Mouse (Mus musculus) small intestine, adult 2 months (tissue): ENCODE measurements around the gene Galt. TPM values are rescaled to one million over a fixed set of nuclear protein-coding genes. Genes with fewer than 3 reads are reported as not detected.

Experiments
- H3K27ac ChIP-seq: fragments of 200-500 bp; 2 replicates; pipeline ENCODE4 v1.5.1; 2012; ENCODE audit warnings: low read depth, low read length, control low read depth, inconsistent platforms; ENCODE audit not compliant: insufficient read depth
- H3K27me3 ChIP-seq: fragments of 200-500 bp; 2 replicates; pipeline ENCODE4 v1.6.1; 2012; ENCODE audit warnings: mild to moderate bottlenecking, moderate library complexity, low read length, inconsistent platforms; ENCODE audit not compliant: control insufficient read depth, insufficient read depth
- H3K36me3 ChIP-seq: fragments of 200-500 bp; 2 replicates; pipeline ENCODE4 v1.6.1; 2012; ENCODE audit warnings: mild to moderate bottlenecking, low read length, control low read depth, inconsistent platforms; ENCODE audit not compliant: control insufficient read depth, insufficient read depth
- H3K4me1 ChIP-seq: fragments of 200-500 bp; 2 replicates; pipeline ENCODE4 v1.6.1; 2012; ENCODE audit warnings: low read length, inconsistent platforms, mixed read lengths; ENCODE audit not compliant: control insufficient read depth, insufficient read depth, insufficient read length
- H3K4me3 ChIP-seq: fragments of 200-500 bp; 2 replicates; pipeline ENCODE4 v1.5.1; 2012; ENCODE audit warnings: low read depth, mild to moderate bottlenecking, control low read depth, inconsistent platforms, low read length, moderate library complexity
- CTCF ChIP-seq: fragments of 200-500 bp; IDR thresholded peaks from 2 replicates; pipeline ENCODE4 v1.5.1; 2012; ENCODE audit warnings: low read depth, mild to moderate bottlenecking, control low read depth, inconsistent platforms, low read length, moderate library complexity, mixed read lengths; ENCODE audit not compliant: insufficient replicate concordance, insufficient read length; ENCODE audit errors: extremely low read depth
- POLR2A ChIP-seq: fragments of 200-500 bp; IDR thresholded peaks from 2 replicates; pipeline ENCODE4 v1.6.1; 2012; ENCODE audit warnings: low read depth, mild to moderate bottlenecking, control low read depth, inconsistent platforms, low read length, moderate library complexity
- WGBS: fragments of 180-500 bp; shearing (Covaris S2); methylation state at CpG from one replicate; pipeline ENCODE4 v1.1.7; 2018; 5-methylcytosine and 5-hydroxymethylcytosine counted together
- polyA plus RNA-seq: library from polyadenylated mRNA; depleted of rRNA; stranded (reverse); fragments of >200 nt; gene quantifications from 2 replicates; pipeline ENCODE4 v1.2.3, GENCODE M21; 2012; rRNA removed

The Galt gene
- 57.5 and 104 TPM in 2 replicates for polyA plus RNA-seq

- Histone ChIP-seq H3K4me3 (peak within 1 kb of the TSS; percentile 69), H3K27me3 (no peaks in the 10 kb centered on the region), H3K27ac (peak within 1 kb of the TSS; percentile 80), H3K4me1 (peaks cover 9% of the 10 kb centered on the region; the same call in 1 of the 2 replicates), H3K36me3 (peaks cover 12% of the 10 kb centered on the region)
- 9% methylated on average over 14 of the region's 14 CpGs for WGBS
- TF ChIP-seq CTCF (no peak), POLR2A (no peak)
Measured at GRCm38 (mm10) chr4:41754797-41755337, at the start of gene Galt. Galt (plus strand) TSS chr4:41755228.

- no peak overlapping the region for H3K4me3 ChIP-seq
- H3K4me1 ChIP-seq, result no peaks in the 10 kb centered on the region
- no peaks in the 10 kb centered on the region for H3K36me3 ChIP-seq
- no peak overlapping the region for H3K27ac ChIP-seq
- TF ChIP-seq POLR2A (no peak), CTCF (no peak)
- no peaks in the 10 kb centered on the region; the same call in 1 of the 2 replicates for H3K27me3 ChIP-seq
- 53% methylated on average over 19 of the region's 19 CpGs for WGBS
Measured at GRCm38 (mm10) chr4:41705922-41706754, 48.9 kb upstream of the Galt start.

- Histone ChIP-seq H3K4me3 (no peak overlapping the region), H3K4me1 (peaks cover under 1% of the 10 kb centered on the region; the same call in 1 of the 2 replicates), H3K36me3 (no peaks in the 10 kb centered on the region), H3K27ac (no peak overlapping the region), H3K27me3 (no peaks in the 10 kb centered on the region; the same call in 1 of the 2 replicates)
- TF ChIP-seq POLR2A, result no peak
- peak; percentile 52 for TF ChIP-seq CTCF
- WGBS, result 7% methylated on average over 13 of the region's 13 CpGs
Measured at GRCm38 (mm10) chr4:41707011-41707535, 48.0 kb upstream of the Galt start.

- Histone ChIP-seq H3K4me1 (peaks cover 9% of the 10 kb centered on the region), H3K27me3 (no peaks in the 10 kb centered on the region; the same call in 1 of the 2 replicates), H3K4me3 (no peak overlapping the region), H3K36me3 (no peaks in the 10 kb centered on the region), H3K27ac (no peak overlapping the region)
- 22% methylated on average over 8 of the region's 8 CpGs for WGBS
- TF ChIP-seq POLR2A, result no peak
- no peak for TF ChIP-seq CTCF
Measured at GRCm38 (mm10) chr4:41708192-41708745, 46.8 kb upstream of the Galt start.

GRCm38 (mm10) chr4:41710229-41710628 is 44.8 kb upstream of the Galt start:
- WGBS, result 57% methylated on average over 4 of the region's 4 CpGs
- Histone ChIP-seq H3K36me3 (no peaks in the 10 kb centered on the region), H3K4me3 (no peak overlapping the region), H3K27me3 (no peaks in the 10 kb centered on the region; the same call in 1 of the 2 replicates), H3K27ac (no peak overlapping the region), H3K4me1 (peaks cover 12% of the 10 kb centered on the region)
- TF ChIP-seq CTCF (no peak), POLR2A (no peak)

- H3K4me3 ChIP-seq, result peak overlapping the region; percentile 78
- no peak overlapping the region for H3K27ac ChIP-seq
- H3K27me3 ChIP-seq, result no peaks in the 10 kb centered on the region
- H3K36me3 ChIP-seq, result peaks cover 4% of the 10 kb centered on the region
- 35% methylated on average over 16 of the region's 16 CpGs for WGBS
- TF ChIP-seq POLR2A, result no peak
- TF ChIP-seq CTCF, result no peak
- H3K4me1 ChIP-seq, result peaks cover 12% of the 10 kb centered on the region
Measured at GRCm38 (mm10) chr4:41711705-41712375, 43.2 kb upstream of the Galt start.
